Mouse (Mus musculus): ENCODE data around the gene Pygo2. TPM values are rescaled to one million over a fixed set of nuclear protein-coding genes. Genes with fewer than 3 reads are reported as not detected.

Pygo2 gene
- total RNA-seq (2018; cell fraction: chromatin; rRNA removed): 10 to 100 TPM in 20 of 26 experiments, 1 to 10 TPM in 6; 4.4 to 47.1 (median 15.0) TPM
- total RNA-seq (2018; cell fraction: cytosol; rRNA removed): 10 to 100 TPM; 10.7 to 26.7 (median 19.6) TPM
- total RNA-seq (2018; cell fraction: nucleus; rRNA removed): 10 to 100 TPM in 24 of 26 experiments, 1 to 10 TPM in 2; 8.7 to 39.2 (median 17.9) TPM
- 7.7 to 18.5 TPM (median 16.4 TPM) in 3 replicates for polyA plus RNA-seq (2018)

DNA sequence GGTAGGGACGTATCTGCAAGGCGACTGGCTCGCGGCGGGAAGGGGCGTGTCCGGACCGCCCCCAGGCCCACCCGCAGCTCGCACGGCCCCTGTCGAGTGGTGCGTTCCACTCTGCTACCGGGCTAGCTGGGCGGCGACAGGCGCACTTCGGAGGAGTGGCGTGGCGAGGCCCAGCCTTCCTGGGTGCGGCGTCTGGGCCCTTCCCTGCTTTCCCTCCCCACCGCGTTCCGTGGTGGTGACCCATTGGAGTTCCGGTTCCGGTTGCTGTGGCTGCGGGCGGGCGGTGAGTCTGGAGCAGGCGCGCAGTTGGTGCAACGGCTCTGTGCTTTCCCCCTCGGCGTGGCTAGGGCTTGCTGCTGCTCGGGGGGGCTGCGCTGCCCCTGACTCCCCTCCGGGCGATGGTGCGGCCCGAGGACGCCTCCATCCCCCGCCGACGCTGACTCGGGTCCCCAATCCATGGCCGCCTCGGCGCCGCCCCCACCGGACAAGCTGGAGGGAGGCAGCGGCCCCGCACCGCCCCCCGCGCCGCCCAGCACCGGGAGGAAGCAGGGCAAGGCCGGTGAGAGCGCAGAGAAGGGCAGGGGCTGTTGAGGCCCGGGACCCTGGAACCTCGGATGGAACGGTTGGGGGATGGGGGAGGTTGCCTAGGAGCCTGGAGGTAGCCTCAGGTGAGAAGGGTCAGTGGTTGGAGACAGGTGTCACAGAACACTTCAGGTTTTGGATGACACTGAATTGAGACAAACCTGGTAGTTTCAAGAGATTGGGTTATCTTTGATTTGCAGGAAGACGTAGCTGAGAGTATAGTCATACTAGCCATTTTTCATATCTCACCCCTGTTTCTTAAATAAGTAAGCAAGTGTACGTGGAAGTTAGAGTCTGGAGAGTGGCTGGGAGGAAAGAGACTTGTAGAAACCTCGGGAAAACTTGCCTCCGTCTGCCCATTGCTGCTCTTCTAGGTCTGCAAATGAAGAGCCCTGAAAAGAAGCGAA is at the start of gene Pygo2:
Pygo2 (plus strand) TSS at position 44 of the 989 bp plus-strand sequence.
- H3K27ac ChIP-seq: no peak within 1 kb of the TSS
- peaks cover 38% of the 10 kb centered on the region; the same call in 1 of the 2 replicates for H3K36me3 ChIP-seq (ENCODE audit: inconsistent target)
- peaks cover 27% of the 10 kb centered on the region for H3K79me2 ChIP-seq (ENCODE audit: inconsistent target)
- 2% methylated on average over 63 of the region's 68 CpGs for WGBS (ENCODE audit: missing documents)
- peak within 1 kb of the TSS; percentile 71 for H3K4me3 ChIP-seq (ENCODE audit: inconsistent target)

- 98% methylated on average over 14 of the region's 14 CpGs for WGBS (ENCODE audit: missing documents)
- Histone ChIP-seq H3K79me2 (ENCODE audit: inconsistent target) (peaks cover 51% of the 10 kb centered on the region), H3K27ac (no peak overlapping the region), H3K4me3 (ENCODE audit: inconsistent target) (no peak overlapping the region), H3K36me3 (ENCODE audit: inconsistent target) (peaks cover 27% of the 10 kb centered on the region)
Measured at GRCm38 (mm10) chr3:89380291-89380690, 49.7 kb upstream of the Pygo2 start.

DNA sequence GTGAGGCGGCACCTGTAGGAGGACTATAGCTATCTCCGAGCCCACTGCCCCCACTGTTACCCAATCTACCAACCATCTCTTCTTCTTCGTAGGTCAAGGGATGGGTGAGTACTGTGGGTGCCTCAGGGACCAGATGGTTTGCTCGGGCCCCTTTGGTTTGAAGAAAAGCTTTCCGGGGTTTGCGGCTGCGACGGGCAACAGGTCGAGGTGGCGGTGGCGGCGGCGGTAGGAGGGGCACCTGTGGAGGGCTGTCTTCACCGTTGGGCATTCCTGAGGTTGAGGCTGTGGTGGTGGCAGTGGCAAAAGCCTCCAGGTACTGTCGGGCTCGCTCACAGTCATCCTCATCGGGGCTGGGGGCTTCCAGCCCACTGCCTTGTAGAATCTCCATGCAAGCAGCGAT is 49.3 kb upstream of the Pygo2 start:
- WGBS (ENCODE audit: missing documents): 97% methylated on average over 16 of the region's 18 CpGs
- Histone ChIP-seq H3K27ac (no peak overlapping the region), H3K4me3 (ENCODE audit: inconsistent target) (no peak overlapping the region), H3K79me2 (ENCODE audit: inconsistent target) (peaks cover 55% of the 10 kb centered on the region), H3K36me3 (ENCODE audit: inconsistent target) (peaks cover 27% of the 10 kb centered on the region)

- 91% methylated on average over 10 of the region's 11 CpGs for WGBS (ENCODE audit: missing documents)
- Histone ChIP-seq H3K79me2 (ENCODE audit: inconsistent target) (peaks cover 60% of the 10 kb centered on the region), H3K4me3 (ENCODE audit: inconsistent target) (no peak overlapping the region), H3K27ac (no peak overlapping the region), H3K36me3 (ENCODE audit: inconsistent target) (peaks cover 27% of the 10 kb centered on the region)
Measured at GRCm38 (mm10) chr3:89381233-89381632, 48.8 kb upstream of the Pygo2 start.

- WGBS (ENCODE audit: missing documents): 85% methylated on average over 8 of the region's 9 CpGs
- H3K79me2 ChIP-seq (ENCODE audit: inconsistent target): peaks cover 70% of the 10 kb centered on the region
- peaks cover 27% of the 10 kb centered on the region for H3K36me3 ChIP-seq (ENCODE audit: inconsistent target)
- H3K27ac ChIP-seq: no peak overlapping the region
- H3K4me3 ChIP-seq (ENCODE audit: inconsistent target): no peak overlapping the region
Measured at GRCm38 (mm10) chr3:89382033-89382882, 47.8 kb upstream of the Pygo2 start.

- H3K79me2 ChIP-seq (ENCODE audit: inconsistent target): peaks cover 77% of the 10 kb centered on the region
- H3K36me3 ChIP-seq (ENCODE audit: inconsistent target): peaks cover 27% of the 10 kb centered on the region
- no peak overlapping the region for H3K4me3 ChIP-seq (ENCODE audit: inconsistent target)
- H3K27ac ChIP-seq: no peak overlapping the region
- 96% methylated on average over 5 of the region's 5 CpGs for WGBS (ENCODE audit: missing documents)
Measured at GRCm38 (mm10) chr3:89382950-89383349, 47.1 kb upstream of the Pygo2 start.

DNA sequence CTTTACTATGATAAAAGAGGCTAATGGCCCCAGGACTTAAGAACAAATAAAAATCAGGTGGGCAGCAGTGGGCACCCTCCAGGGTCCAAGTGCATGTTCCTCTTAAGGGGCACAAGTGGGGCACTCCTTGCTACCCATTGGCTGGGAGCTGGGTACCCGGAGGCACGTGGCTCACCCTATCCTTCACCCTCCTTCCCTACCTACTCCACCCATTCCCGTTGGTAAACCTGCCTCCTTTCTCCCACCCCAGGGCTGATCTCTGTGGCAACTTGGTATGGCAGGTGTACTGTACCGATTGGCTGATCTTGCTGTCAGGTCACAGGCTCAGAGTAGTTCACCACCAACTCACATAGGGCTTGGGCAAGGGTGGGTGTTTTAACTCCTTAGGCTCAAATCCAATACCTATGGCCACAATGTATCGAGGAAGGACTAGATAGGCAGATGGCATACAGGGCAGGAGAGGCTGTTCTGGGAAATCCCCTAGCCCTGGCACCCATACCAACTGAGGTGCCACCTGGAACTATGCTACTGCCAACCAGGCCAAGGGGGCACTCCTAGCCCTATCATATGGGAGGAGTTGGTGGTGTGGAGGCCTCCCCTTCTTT is 46.3 kb upstream of the Pygo2 start:
- WGBS (ENCODE audit: missing documents): 91% methylated on average over 5 of the region's 5 CpGs
- H3K27ac ChIP-seq: no peak overlapping the region
- no peak overlapping the region for H3K4me3 ChIP-seq (ENCODE audit: inconsistent target)
- peaks cover 27% of the 10 kb centered on the region for H3K36me3 ChIP-seq (ENCODE audit: inconsistent target)
- H3K79me2 ChIP-seq (ENCODE audit: inconsistent target): peaks cover 85% of the 10 kb centered on the region

DNA sequence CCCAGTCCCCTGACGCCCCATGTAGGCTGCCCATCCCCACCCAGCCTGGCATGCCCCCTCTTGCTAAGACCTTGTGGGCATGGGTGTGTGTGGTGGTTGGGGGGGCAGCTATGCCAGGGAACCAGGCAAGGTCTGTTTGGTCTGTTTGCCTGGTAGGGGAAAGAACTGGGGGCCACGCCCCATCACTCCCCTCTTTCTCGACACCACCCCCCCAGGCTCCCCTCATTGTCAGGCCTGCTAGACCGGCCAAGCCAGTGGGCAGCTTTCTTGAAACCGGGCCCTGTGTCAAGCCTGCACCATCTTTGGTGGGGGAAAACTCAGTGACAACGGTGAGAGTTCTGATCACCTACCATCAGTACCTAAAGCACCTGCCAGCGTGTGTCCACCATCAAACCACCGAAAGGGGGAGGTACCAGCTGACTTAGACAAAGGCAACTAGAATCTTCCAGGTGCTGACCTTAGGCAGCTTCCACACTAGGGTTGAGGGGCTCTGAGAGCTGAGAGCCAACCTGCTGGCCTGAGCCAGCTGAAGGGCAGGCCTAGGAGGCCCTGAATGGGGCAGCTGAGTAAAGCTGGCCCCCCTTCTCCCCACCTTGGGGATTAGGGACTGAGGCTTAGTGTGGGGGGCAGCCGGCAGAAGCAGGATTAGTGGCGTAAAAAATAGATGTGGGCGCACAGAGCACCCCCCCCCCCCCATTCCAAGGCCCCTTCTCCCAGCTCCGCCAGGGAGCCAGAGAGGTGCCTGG is 45.5 kb upstream of the Pygo2 start:
- WGBS (ENCODE audit: missing documents): 85% methylated on average over 12 of the region's 12 CpGs
- H3K36me3 ChIP-seq (ENCODE audit: inconsistent target): peaks cover 22% of the 10 kb centered on the region
- H3K79me2 ChIP-seq (ENCODE audit: inconsistent target): peaks cover 91% of the 10 kb centered on the region
- no peak overlapping the region for H3K4me3 ChIP-seq (ENCODE audit: inconsistent target)
- H3K27ac ChIP-seq: peak overlapping the region; percentile 39; the same call in 1 of the 2 replicates

DNA sequence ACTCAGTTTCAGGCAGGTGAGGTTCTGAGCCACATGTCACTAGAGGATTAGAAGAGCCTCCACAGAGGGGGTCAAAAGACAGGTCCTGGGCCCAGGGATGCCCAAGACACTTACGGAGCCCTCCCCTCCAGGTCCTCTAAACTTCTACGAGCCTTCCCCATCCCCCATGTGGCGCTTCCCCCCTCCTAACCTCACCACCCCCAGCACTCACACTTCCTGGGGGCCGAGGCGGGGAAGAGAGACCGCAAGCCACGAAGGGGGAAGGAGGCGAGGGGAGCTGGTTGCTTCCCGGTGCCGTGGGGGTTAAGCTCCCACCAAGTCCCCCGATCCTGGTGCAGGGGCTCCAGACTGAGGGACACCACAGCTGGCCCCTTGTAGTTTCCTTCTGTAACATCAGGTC is 44.6 kb upstream of the Pygo2 start:
- Histone ChIP-seq H3K36me3 (ENCODE audit: inconsistent target) (peaks cover 13% of the 10 kb centered on the region), H3K4me3 (ENCODE audit: inconsistent target) (no peak overlapping the region), H3K79me2 (ENCODE audit: inconsistent target) (peaks cover 99% of the 10 kb centered on the region), H3K27ac (peak overlapping the region; percentile 39)
- 14% methylated on average over 2 of the region's 11 CpGs for WGBS (ENCODE audit: missing documents)

- peaks cover 3% of the 10 kb centered on the region; the same call in 1 of the 2 replicates for H3K36me3 ChIP-seq (ENCODE audit: inconsistent target)
- peak overlapping the region; percentile 39 for H3K27ac ChIP-seq
- no peak overlapping the region for H3K4me3 ChIP-seq (ENCODE audit: inconsistent target)
- WGBS (ENCODE audit: missing documents): 73% methylated on average over 16 of the region's 17 CpGs
- H3K79me2 ChIP-seq (ENCODE audit: inconsistent target): peaks cover 99% of the 10 kb centered on the region
Measured at GRCm38 (mm10) chr3:89386438-89387420, 43.3 kb upstream of the Pygo2 start.

GRCm38 (mm10) chr3:89387632-89388031 is 42.4 kb upstream of the Pygo2 start:
- Histone ChIP-seq H3K79me2 (ENCODE audit: inconsistent target) (peaks cover 98% of the 10 kb centered on the region), H3K36me3 (ENCODE audit: inconsistent target) (no peaks in the 10 kb centered on the region; the same call in 1 of the 2 replicates), H3K27ac (peak overlapping the region; percentile 19), H3K4me3 (ENCODE audit: inconsistent target) (no peak overlapping the region)
- 34% methylated on average over 11 of the region's 11 CpGs for WGBS (ENCODE audit: missing documents)

DNA sequence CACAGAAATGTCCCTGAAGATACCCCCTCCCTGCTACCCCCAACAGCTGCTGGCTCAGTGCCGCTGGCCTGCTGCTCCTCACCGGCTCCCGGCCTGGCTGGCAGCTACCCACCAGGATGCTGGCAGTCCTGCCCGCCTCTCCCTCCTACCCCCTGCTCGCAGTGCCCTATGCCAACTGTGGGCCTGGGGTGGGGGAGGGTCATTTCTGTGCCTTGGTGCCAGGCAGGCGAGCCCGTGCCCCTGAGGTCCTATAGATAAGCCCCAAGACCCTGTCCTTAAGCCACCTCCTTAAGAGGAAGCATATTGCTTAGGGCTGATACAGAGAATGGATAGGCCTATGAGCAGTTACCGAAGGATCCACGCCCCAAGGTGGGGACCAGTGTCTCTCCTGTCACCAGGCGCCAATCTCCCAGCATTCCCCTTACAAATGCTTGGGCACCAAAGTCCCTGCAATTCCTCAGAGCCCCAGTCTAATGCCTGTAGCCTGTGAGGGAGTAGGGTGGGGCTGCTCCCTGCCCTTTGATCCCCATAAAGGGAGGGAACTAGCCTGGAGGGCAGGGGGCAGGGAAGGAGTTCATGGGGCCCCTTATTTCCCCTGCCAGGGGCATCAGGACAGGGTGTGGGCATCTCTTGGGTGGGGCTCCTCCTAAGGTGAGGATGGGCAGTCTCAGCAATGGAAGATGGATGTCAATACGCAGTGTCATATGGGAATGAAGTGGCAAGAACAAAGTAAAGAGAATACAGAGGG is 41.7 kb upstream of the Pygo2 start:
- Histone ChIP-seq H3K27ac (peak overlapping the region; percentile 96), H3K4me3 (ENCODE audit: inconsistent target) (no peak overlapping the region), H3K36me3 (ENCODE audit: inconsistent target) (no peaks in the 10 kb centered on the region), H3K79me2 (ENCODE audit: inconsistent target) (peaks cover 96% of the 10 kb centered on the region)
- WGBS (ENCODE audit: missing documents): 48% methylated on average over 11 of the region's 11 CpGs

All from macrophage (primary cell).